Mouse (Mus musculus): ENCODE data around the gene Tbc1d1. TPM values are rescaled to one million over a fixed set of nuclear protein-coding genes. Genes with fewer than 3 reads are reported as not detected.
"Not testable (repeated sequence)": the region's sequence is repeated elsewhere in the genome, so short reads cannot be mapped to it uniquely, and the experiment has no call there.

Gene Tbc1d1
- polyA plus RNA-seq, 1 experiment from 2014 or later, result 18.1 TPM

DNA sequence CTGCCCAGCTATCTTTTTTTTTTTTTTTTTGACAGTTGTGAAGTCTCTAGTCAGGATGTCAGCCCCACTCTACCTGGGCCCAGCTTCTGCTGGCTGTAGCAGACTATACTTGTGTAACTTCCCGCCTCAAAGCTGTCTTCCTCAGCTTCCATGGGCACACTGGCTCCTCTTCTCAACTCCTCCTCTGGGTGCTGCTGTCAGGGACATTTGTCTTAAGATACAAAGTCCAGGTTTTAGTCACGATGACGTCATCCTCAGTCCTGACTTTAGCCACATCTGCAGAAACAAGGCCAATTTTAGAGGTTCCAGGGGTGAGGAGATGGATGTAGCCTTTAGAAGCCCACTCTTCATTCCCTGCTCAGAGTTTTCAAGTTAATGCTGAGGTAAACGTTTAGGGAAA, 167.2 kb downstream of the Tbc1d1 start:
- no peaks in the 10 kb centered on the region for H3K27me3 ChIP-seq
- H3K27ac ChIP-seq (replicated peaks), result no peak overlapping the region
- no peak for ATAC-seq (ENCODE audit: insufficient number of reproducible peaks, low FRiP score, low TSS enrichment, low read depth)
- H3K9ac ChIP-seq, result no peak overlapping the region
- H3K36me3 ChIP-seq, result peaks cover 6% of the 10 kb centered on the region; the same call in 1 of the 2 replicates
- H3K9me3 ChIP-seq (replicated peaks), result no peaks in the 10 kb centered on the region
- no peak overlapping the region for H3K4me2 ChIP-seq (replicated peaks)
- H3K4me1 ChIP-seq, result peaks cover 22% of the 10 kb centered on the region
- WGBS, result 84% methylated on average over 4 of the region's 4 CpGs
- no peak overlapping the region for H3K4me3 ChIP-seq (replicated peaks)

DNA sequence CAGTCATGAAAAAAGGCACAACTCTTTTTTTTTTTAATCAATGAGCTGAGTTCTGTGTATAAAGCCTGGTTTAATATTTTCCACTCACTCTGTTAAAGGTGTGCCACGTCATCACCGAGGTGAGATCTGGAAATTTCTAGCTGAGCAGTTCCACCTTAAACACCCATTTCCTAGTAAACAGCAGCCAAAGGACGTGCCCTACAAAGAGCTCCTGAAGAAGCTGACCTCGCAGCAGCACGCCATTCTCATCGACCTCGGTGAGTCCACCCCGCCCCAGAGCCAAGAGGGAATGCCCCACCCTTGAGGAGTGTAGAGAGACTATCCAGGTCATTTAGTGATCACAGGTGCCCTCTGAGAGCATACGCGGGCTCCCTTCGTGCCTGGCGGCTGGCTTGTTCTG, 168.2 kb downstream of the Tbc1d1 start:
- Histone ChIP-seq H3K9me3 (replicated peaks) (no peaks in the 10 kb centered on the region), H3K9ac (no peak overlapping the region), H3K36me3 (peaks cover 5% of the 10 kb centered on the region; the same call in 1 of the 2 replicates), H3K4me2 (replicated peaks) (no peak overlapping the region), H3K27me3 (no peaks in the 10 kb centered on the region), H3K4me3 (replicated peaks) (no peak overlapping the region), H3K4me1 (peaks cover 22% of the 10 kb centered on the region), H3K27ac (replicated peaks) (peak overlapping the region; percentile 63; the same call in 1 of the 2 replicates)
- ATAC-seq (ENCODE audit: insufficient number of reproducible peaks, low FRiP score, low TSS enrichment, low read depth), result no peak
- WGBS, result 84% methylated on average over 12 of the region's 12 CpGs

DNA sequence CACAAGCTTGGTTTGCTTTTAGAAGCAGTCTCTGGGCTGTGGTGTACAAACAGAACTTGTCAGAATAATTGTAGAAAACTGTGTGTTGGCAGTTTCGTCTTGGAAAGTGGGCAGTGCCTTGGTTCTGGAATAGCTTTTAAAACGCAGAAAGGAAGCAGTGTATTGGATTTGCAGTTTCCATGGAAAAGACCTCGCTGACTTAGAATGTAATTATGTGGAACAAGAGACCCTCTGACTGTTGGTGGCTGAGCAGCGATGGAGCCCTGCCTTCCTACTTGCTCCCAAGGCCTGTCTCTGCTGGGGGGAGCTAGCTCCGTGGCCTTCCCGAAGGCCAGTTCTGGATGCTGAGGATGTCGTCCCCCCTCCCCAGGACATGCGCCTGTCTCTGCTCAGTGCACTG, 168.8 kb downstream of the Tbc1d1 start:
- whole genome bisulfite sequencing, result 56% methylated on average over 8 of the region's 8 CpGs
- Histone ChIP-seq H3K4me1 (peaks cover 22% of the 10 kb centered on the region), H3K9ac (no peak overlapping the region), H3K27me3 (no peaks in the 10 kb centered on the region), H3K4me3 (replicated peaks) (no peak overlapping the region), H3K9me3 (replicated peaks) (no peaks in the 10 kb centered on the region), H3K27ac (replicated peaks) (peak overlapping the region; percentile 63), H3K4me2 (replicated peaks) (no peak overlapping the region), H3K36me3 (no peaks in the 10 kb centered on the region; the same call in 1 of the 2 replicates)
- ATAC-seq (ENCODE audit: insufficient number of reproducible peaks, low FRiP score, low TSS enrichment, low read depth), result no peak

DNA sequence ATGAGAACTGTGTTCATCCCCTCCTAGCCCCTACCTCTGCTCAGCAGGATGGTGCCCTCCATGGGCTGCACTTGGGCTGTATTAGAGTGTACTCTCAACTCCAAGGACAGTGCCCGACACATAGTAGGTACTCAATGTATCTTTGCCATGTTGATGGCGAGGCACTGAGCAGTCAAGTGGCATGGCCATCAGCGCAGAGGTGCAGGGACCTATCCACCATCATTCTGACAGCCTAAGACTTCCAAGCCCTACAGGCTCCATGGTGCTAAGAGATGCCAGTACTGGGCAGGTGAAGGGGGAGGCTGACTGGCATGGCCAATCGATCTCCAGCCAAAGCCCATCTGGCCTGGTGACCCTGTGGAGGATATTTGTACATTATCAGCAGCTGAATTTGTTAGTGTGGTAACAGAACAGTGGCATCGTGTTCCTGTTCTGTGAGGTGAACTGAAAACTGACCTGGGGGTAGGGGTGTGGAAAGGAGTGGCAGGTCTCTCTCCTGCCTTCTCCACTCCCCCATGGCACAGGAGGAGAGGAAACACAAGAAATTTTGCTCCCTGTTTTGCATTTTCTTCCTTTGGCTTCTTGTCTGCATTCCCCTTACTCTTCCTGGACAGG, 169.7 kb downstream of the Tbc1d1 start:
- no peaks in the 10 kb centered on the region for H3K27me3 ChIP-seq
- WGBS, result 74% methylated on average over 5 of the region's 5 CpGs
- no peaks in the 10 kb centered on the region for H3K9me3 ChIP-seq (replicated peaks)
- H3K4me1 ChIP-seq, result peaks cover 22% of the 10 kb centered on the region
- peak overlapping the region; percentile 28; the same call in 1 of the 2 replicates for H3K27ac ChIP-seq (replicated peaks)
- ATAC-seq (ENCODE audit: insufficient number of reproducible peaks, low FRiP score, low TSS enrichment, low read depth), result no peak
- no peaks in the 10 kb centered on the region for H3K36me3 ChIP-seq
- no peak overlapping the region for H3K4me3 ChIP-seq (replicated peaks)
- H3K4me2 ChIP-seq (replicated peaks), result no peak overlapping the region
- no peak overlapping the region for H3K9ac ChIP-seq

DNA sequence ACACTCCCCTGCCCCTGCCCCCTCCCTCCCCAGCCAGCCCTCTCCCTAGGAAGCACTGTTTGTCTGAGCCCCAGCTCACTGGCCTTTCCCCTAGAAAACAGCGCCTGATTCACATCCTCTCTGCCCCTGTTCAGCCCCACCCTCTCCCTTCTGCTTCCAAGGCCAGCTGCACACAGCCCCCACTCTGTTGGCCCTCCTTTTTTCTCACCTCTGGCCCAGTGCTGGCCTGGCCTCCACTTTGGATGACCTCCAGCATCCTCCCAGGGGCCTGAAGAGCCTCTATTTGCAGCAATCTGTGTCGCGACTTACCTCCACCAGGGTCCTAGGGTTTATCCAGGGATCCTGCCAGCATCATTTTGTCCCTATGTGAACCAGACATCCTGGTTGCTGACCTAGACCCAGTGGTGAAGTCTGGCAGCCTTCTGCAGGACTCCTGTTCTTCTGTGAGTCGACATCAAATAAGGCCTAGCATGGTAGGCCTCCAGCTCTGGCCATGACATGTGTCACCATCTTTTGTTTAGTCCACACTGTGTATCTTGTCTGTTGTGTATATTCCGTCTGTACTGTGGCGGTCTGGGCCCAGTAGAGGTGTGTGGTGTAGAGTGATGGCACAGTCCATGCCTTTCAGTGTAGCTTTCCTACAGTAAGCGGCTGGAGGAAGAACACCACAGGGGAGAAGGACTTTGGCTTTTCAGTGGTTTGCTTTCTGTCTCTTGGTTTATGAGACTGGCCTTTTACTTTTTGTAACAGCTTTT, 170.5 kb downstream of the Tbc1d1 start:
- Histone ChIP-seq H3K27me3 (no peaks in the 10 kb centered on the region), H3K9ac (no peak overlapping the region), H3K36me3 (no peaks in the 10 kb centered on the region), H3K4me3 (replicated peaks) (no peak overlapping the region), H3K4me1 (peaks cover 22% of the 10 kb centered on the region), H3K27ac (replicated peaks) (peak overlapping the region; percentile 28; the same call in 1 of the 2 replicates), H3K9me3 (replicated peaks) (no peaks in the 10 kb centered on the region), H3K4me2 (replicated peaks) (no peak overlapping the region)
- ATAC-seq (ENCODE audit: insufficient number of reproducible peaks, low FRiP score, low TSS enrichment, low read depth), result peak; percentile 35; the same call in 1 of the 2 replicates
- WGBS, result 65% methylated on average over 7 of the region's 7 CpGs

DNA sequence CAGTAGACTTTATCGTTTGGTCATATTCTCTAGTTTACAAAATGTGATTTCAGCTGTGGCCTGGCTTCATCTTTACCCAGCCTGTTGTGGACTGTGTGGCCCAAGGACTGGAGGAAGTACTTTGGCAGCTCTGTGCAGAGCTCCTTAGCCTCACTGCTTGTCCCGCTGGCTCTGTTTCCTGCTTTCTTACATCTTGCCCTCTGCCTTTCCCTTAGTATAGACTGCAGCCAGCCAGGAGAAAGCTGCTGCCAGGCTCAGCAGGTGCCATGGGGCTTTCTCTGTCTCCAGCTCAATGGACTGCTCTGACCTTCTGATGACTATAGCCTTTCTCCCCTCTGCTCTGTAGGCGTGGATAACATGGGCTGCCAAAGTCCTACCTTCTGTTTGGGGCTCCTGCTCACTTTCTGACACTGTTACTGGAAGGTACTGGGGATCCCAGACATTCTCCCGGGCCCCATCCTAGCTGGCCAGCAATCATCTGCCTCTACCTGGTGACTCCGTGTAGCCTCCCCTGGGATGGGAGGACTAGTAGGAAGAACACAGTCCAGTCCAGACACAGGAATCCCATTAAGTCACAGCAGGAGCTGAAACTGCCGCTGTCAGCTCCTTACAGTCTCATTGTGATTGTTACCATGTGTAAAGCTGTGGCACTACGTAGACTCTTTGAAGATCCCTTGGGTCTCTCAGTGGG, 171.3 kb downstream of the Tbc1d1 start:
- 0 out of 2 replicates have a peak overlapping the region, but pooled peaks have one; percentile 28 for H3K27ac ChIP-seq (replicated peaks)
- no peaks in the 10 kb centered on the region for H3K27me3 ChIP-seq
- 62% methylated on average over 7 of the region's 7 CpGs for WGBS
- H3K4me3 ChIP-seq (replicated peaks), result no peak overlapping the region
- no peaks in the 10 kb centered on the region for H3K36me3 ChIP-seq
- H3K9ac ChIP-seq, result no peak overlapping the region
- no peak overlapping the region for H3K4me2 ChIP-seq (replicated peaks)
- no peaks in the 10 kb centered on the region for H3K9me3 ChIP-seq (replicated peaks)
- ATAC-seq (ENCODE audit: insufficient number of reproducible peaks, low FRiP score, low TSS enrichment, low read depth), result no peak
- peaks cover 22% of the 10 kb centered on the region for H3K4me1 ChIP-seq

DNA sequence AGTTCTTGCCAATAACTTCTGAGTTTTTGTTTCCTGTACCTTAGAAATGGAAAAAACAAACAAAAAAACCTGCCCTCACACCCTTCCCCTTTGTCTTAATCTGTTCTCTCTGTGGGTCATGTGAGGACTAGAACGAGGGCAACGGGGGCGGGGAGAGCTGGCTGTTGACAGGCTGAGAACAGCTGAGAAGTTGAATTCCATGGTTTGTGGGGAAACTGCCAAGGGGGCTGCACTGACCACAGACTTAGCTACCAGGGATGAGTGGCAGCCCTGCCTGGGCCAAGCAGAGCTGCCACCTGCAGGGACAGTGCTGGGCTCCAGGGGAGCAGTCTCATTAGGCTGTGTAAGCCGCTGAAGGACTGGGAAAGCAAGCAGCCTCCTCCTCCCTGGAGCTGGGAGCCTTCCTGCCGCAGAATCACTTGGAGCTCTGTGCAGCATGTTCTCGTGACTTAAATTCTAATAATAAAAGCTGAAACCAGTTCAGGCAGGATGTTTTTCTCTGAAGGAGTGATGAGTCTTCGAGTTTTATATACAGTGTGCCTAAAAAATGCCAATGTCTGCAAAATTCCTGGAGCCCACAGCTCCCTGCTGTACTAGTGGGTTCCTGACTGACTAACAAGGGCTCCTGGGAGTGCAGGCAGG, 180.8 kb downstream of the Tbc1d1 start:
- no peaks in the 10 kb centered on the region for H3K27me3 ChIP-seq
- peaks cover 12% of the 10 kb centered on the region for H3K4me1 ChIP-seq
- H3K27ac ChIP-seq (replicated peaks), result peak overlapping the region; percentile 78
- H3K9ac ChIP-seq, result no peak overlapping the region
- 17% methylated on average over 7 of the region's 7 CpGs for WGBS
- peaks cover 26% of the 10 kb centered on the region for H3K36me3 ChIP-seq
- peak; percentile 87 for ATAC-seq (ENCODE audit: insufficient number of reproducible peaks, low FRiP score, low TSS enrichment, low read depth)
- H3K4me3 ChIP-seq (replicated peaks), result no peak overlapping the region
- H3K9me3 ChIP-seq (replicated peaks), result no peaks in the 10 kb centered on the region
- H3K4me2 ChIP-seq (replicated peaks), result no peak overlapping the region

DNA sequence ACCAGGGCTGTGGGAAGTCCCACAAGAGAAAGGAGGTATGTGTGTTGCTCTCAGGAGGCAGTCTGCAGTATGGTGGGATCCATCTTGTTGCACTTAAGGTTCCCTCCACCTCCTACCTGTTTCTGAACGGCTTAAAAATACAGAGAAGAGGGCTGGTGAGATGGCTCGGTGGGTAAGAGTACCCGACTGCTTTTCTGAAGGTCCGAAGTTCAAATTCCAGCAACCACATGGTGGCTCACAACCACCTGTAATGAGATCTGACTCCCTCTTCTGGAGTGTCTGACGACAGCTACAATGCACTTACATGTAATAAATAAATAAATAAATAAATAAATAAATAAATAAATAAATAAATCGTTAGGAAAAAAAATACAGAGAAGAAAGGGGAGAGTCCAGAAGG, 182.7 kb downstream of the Tbc1d1 start:
- H3K27me3 ChIP-seq; H3K27ac ChIP-seq (replicated peaks); ATAC-seq (ENCODE audit: insufficient number of reproducible peaks, low FRiP score, low TSS enrichment, low read depth); H3K9ac ChIP-seq; H3K4me2 ChIP-seq (replicated peaks); H3K9me3 ChIP-seq (replicated peaks); H3K4me3 ChIP-seq (replicated peaks): not testable (repeated sequence)
- H3K4me1 ChIP-seq, result peaks cover 13% of the 10 kb centered on the region
- 82% methylated on average over 6 of the region's 6 CpGs for WGBS
- H3K36me3 ChIP-seq, result peaks cover 22% of the 10 kb centered on the region

DNA sequence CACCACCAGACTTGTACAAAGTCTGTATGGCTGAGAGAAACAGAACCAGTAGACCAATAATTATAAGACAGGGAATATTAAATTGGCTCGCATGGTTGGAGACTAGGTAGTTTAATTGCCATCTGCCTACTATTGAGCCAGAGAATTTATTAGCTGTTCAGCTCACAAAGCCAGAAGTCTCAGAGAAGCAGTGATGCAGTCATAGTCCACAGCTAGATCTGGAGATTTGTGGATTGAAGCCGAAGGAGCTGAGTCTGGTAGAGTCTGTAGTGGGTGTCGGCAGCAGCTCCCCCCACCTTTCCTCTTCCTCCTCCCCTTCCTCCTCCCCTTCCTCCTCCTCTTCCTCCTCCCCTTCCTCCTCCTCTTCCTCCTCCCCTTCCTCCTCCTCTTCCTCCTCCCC, 184.3 kb downstream of the Tbc1d1 start:
- H3K27ac ChIP-seq (replicated peaks), result no peak overlapping the region
- peaks cover 8% of the 10 kb centered on the region for H3K36me3 ChIP-seq
- peaks cover 23% of the 10 kb centered on the region for H3K4me1 ChIP-seq
- no peak overlapping the region for H3K9ac ChIP-seq
- H3K4me2 ChIP-seq (replicated peaks), result no peak overlapping the region
- no peaks in the 10 kb centered on the region for H3K27me3 ChIP-seq
- no peaks in the 10 kb centered on the region for H3K9me3 ChIP-seq (replicated peaks)
- 91% methylated on average over 3 of the region's 3 CpGs for WGBS
- no peak overlapping the region for H3K4me3 ChIP-seq (replicated peaks)
- ATAC-seq (ENCODE audit: insufficient number of reproducible peaks, low FRiP score, low TSS enrichment, low read depth), result no peak

DNA sequence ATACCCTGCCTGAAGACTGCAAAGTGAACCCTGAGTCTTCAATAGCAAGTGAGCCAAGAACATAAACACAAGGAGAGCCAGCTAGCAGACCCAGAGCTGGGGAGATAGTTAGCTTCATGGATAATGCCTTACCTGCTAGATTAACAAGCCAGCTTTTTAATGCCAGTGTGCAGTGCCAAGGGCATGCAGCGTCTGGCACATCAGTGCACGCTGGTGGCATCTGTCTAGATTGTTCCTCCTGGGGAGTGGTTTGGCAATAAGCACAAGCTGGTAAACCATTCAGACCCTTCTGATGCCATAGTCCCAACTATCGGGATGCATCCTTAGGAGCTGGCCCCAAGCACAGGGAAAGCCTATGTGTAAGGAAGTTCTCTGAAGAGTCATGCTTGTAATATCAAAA, 185.6 kb downstream of the Tbc1d1 start:
- Histone ChIP-seq H3K27me3 (no peaks in the 10 kb centered on the region), H3K4me3 (replicated peaks) (no peak overlapping the region), H3K27ac (replicated peaks) (no peak overlapping the region), H3K36me3 (no peaks in the 10 kb centered on the region), H3K4me2 (replicated peaks) (no peak overlapping the region), H3K9ac (no peak overlapping the region), H3K4me1 (peaks cover 22% of the 10 kb centered on the region), H3K9me3 (replicated peaks) (no peaks in the 10 kb centered on the region)
- ATAC-seq (ENCODE audit: insufficient number of reproducible peaks, low FRiP score, low TSS enrichment, low read depth), result no peak
- whole genome bisulfite sequencing, result 96% methylated on average over 3 of the region's 3 CpGs

DNA sequence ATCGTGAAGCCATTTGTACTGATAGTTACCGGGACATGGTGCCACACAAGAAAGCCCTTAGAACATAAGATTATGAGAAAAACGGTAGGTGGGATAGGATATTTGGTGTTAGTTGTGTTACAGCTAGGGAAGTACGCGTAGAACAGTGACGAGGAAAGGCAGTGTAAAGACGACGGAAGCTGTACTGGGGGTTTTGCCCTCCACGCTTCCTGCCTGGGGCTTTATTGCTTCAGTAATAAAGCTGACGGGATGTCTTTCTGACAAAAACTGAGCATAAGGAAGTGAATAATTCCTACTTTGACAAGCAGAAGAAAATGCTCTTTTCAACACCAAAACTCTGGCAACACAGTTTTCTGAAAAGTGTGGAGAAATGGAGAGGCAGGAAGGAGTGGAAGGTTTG, 186.0 kb downstream of the Tbc1d1 start:
- no peaks in the 10 kb centered on the region for H3K36me3 ChIP-seq
- H3K27ac ChIP-seq (replicated peaks), result no peak overlapping the region
- no peak for ATAC-seq (ENCODE audit: insufficient number of reproducible peaks, low FRiP score, low TSS enrichment, low read depth)
- H3K9me3 ChIP-seq (replicated peaks), result no peaks in the 10 kb centered on the region
- peaks cover 17% of the 10 kb centered on the region for H3K4me1 ChIP-seq
- WGBS, result 79% methylated on average over 10 of the region's 10 CpGs
- H3K4me3 ChIP-seq (replicated peaks), result no peak overlapping the region
- no peak overlapping the region for H3K9ac ChIP-seq
- no peak overlapping the region for H3K4me2 ChIP-seq (replicated peaks)
- H3K27me3 ChIP-seq, result no peaks in the 10 kb centered on the region
